Mouse (Mus musculus) erythroblast, embryonic 14.5 days (primary cell): ENCODE results near the gene Npcd. TPM values are rescaled to one million over a fixed set of nuclear protein-coding genes. Genes with fewer than 3 reads are reported as not detected.

Experiments
- H3K27me3 ChIP-seq: 2 replicates; pipeline ENCODE4 v1.6.1; 2012; ENCODE audit warnings: inconsistent platforms; ENCODE audit not compliant: control insufficient read depth
- H3K36me3 ChIP-seq: 2 replicates; pipeline ENCODE4 v1.6.1; 2012; ENCODE audit warnings: mild to moderate bottlenecking, inconsistent platforms; ENCODE audit not compliant: control insufficient read depth
- H3K4me1 ChIP-seq: 2 replicates; pipeline ENCODE4 v1.6.1; 2012; ENCODE audit warnings: inconsistent platforms; ENCODE audit not compliant: control insufficient read depth
- H3K4me3 ChIP-seq: replicated peaks from 2 replicates; pipeline ENCODE3; 2012; ENCODE audit warnings: moderate library complexity, mild to moderate bottlenecking, inconsistent platforms
- H3K9me3 ChIP-seq: 2 replicates; pipeline ENCODE4 v1.6.1; 2012; ENCODE audit warnings: low read length, inconsistent platforms, mixed read lengths; ENCODE audit not compliant: control insufficient read depth
- GATA1 ChIP-seq: IDR thresholded peaks from 2 replicates; pipeline ENCODE4 v1.6.1; 2012; ENCODE audit warnings: low read length, inconsistent platforms, mixed read lengths
- TAL1 ChIP-seq: IDR thresholded peaks from 3 replicates; pipeline ENCODE4 v1.6.1; 2012; ENCODE audit warnings: low read length, inconsistent platforms, mixed read lengths
- polyA plus RNA-seq: library from polyadenylated mRNA; stranded (reverse); fragments of >175 nt; gene quantifications from 2 replicates; pipeline ENCODE4 v1.2.3, GENCODE M21; 2012

Npcd gene
- polyA plus RNA-seq, 1 experiment: not detected

- Histone ChIP-seq H3K27me3 (no peaks in the 10 kb centered on the region), H3K9me3 (no peaks in the 10 kb centered on the region), H3K36me3 (no peaks in the 10 kb centered on the region), H3K4me1 (no peaks in the 10 kb centered on the region), H3K4me3 (no peak overlapping the region)
- TF ChIP-seq TAL1: no peak
- TF ChIP-seq GATA1: no peak
Observed at GRCm38 (mm10) chr15:79755176-79755575, 78.9 kb downstream of the Npcd start.

GRCm38 (mm10) chr15:79753873-79754272 is 80.2 kb downstream of the Npcd start:
- H3K9me3 ChIP-seq: no peaks in the 10 kb centered on the region
- no peaks in the 10 kb centered on the region for H3K27me3 ChIP-seq
- H3K36me3 ChIP-seq: no peaks in the 10 kb centered on the region
- TF ChIP-seq GATA1 (no peak), TAL1 (no peak)
- H3K4me3 ChIP-seq: no peak overlapping the region
- no peaks in the 10 kb centered on the region for H3K4me1 ChIP-seq

- Histone ChIP-seq H3K4me3 (no peak overlapping the region), H3K9me3 (no peaks in the 10 kb centered on the region), H3K27me3 (no peaks in the 10 kb centered on the region), H3K4me1 (no peaks in the 10 kb centered on the region), H3K36me3 (no peaks in the 10 kb centered on the region)
- TF ChIP-seq GATA1: no peak
- no peak for TF ChIP-seq TAL1
Observed at GRCm38 (mm10) chr15:79753420-79753752, 80.7 kb downstream of the Npcd start.

- no peaks in the 10 kb centered on the region for H3K27me3 ChIP-seq
- no peaks in the 10 kb centered on the region for H3K4me1 ChIP-seq
- H3K4me3 ChIP-seq: no peak overlapping the region
- H3K9me3 ChIP-seq: no peaks in the 10 kb centered on the region
- H3K36me3 ChIP-seq: no peaks in the 10 kb centered on the region
- no peak for TF ChIP-seq TAL1
- no peak for TF ChIP-seq GATA1
Observed at GRCm38 (mm10) chr15:79752742-79753419, 81.2 kb downstream of the Npcd start.

- H3K36me3 ChIP-seq: no peaks in the 10 kb centered on the region
- no peak overlapping the region for H3K4me3 ChIP-seq
- no peaks in the 10 kb centered on the region for H3K4me1 ChIP-seq
- H3K9me3 ChIP-seq: no peaks in the 10 kb centered on the region
- H3K27me3 ChIP-seq: no peaks in the 10 kb centered on the region
- TF ChIP-seq TAL1 (no peak), GATA1 (no peak)
Observed at GRCm38 (mm10) chr15:79751772-79752171, 82.3 kb downstream of the Npcd start.

GRCm38 (mm10) chr15:79750266-79750665 is 83.8 kb downstream of the Npcd start:
- H3K36me3 ChIP-seq: no peaks in the 10 kb centered on the region
- no peak for TF ChIP-seq GATA1
- no peak for TF ChIP-seq TAL1
- peaks cover 3% of the 10 kb centered on the region; the same call in 1 of the 2 replicates for H3K27me3 ChIP-seq
- H3K4me1 ChIP-seq: no peaks in the 10 kb centered on the region
- no peaks in the 10 kb centered on the region for H3K9me3 ChIP-seq
- H3K4me3 ChIP-seq: no peak overlapping the region

- TF ChIP-seq GATA1 (no peak), TAL1 (no peak)
- H3K27me3 ChIP-seq: peaks cover 8% of the 10 kb centered on the region
- H3K4me3 ChIP-seq: no peak overlapping the region
- no peaks in the 10 kb centered on the region for H3K9me3 ChIP-seq
- peaks cover 3% of the 10 kb centered on the region for H3K4me1 ChIP-seq
- no peaks in the 10 kb centered on the region for H3K36me3 ChIP-seq
Observed at GRCm38 (mm10) chr15:79749162-79749561, 84.9 kb downstream of the Npcd start.

- Histone ChIP-seq H3K9me3 (no peaks in the 10 kb centered on the region), H3K36me3 (no peaks in the 10 kb centered on the region), H3K4me1 (peaks cover 6% of the 10 kb centered on the region), H3K27me3 (peaks cover 8% of the 10 kb centered on the region), H3K4me3 (no peak overlapping the region)
- no peak for TF ChIP-seq GATA1
- no peak for TF ChIP-seq TAL1
Observed at GRCm38 (mm10) chr15:79747998-79748397, 86.0 kb downstream of the Npcd start.

- TF ChIP-seq GATA1: no peak
- H3K36me3 ChIP-seq: no peaks in the 10 kb centered on the region
- no peaks in the 10 kb centered on the region for H3K9me3 ChIP-seq
Observed at GRCm38 (mm10) chr15:79745883-79746282, 88.2 kb downstream of the Npcd start.

GRCm38 (mm10) chr15:79745312-79745711 is 88.7 kb downstream of the Npcd start:
- H3K4me3 ChIP-seq: no peak overlapping the region
- peaks cover 19% of the 10 kb centered on the region for H3K27me3 ChIP-seq
- no peak for TF ChIP-seq GATA1
- no peak for TF ChIP-seq TAL1
- H3K36me3 ChIP-seq: no peaks in the 10 kb centered on the region
- no peaks in the 10 kb centered on the region for H3K9me3 ChIP-seq
- peaks cover 29% of the 10 kb centered on the region for H3K4me1 ChIP-seq

More at GRCm38 (mm10) chr15:79745883-79746282, 88.2 kb downstream of the Npcd start:
- Histone ChIP-seq H3K27me3 (peaks cover 14% of the 10 kb centered on the region), H3K4me1 (peaks cover 24% of the 10 kb centered on the region), H3K4me3 (no peak overlapping the region)
